Mouse (Mus musculus): ENCODE results near the gene Shh. TPM values are rescaled to one million over a fixed set of nuclear protein-coding genes. Genes with fewer than 3 reads are reported as not detected.

Shh gene
- total and polyA plus RNA-seq, 3 experiments = not detected

DNA sequence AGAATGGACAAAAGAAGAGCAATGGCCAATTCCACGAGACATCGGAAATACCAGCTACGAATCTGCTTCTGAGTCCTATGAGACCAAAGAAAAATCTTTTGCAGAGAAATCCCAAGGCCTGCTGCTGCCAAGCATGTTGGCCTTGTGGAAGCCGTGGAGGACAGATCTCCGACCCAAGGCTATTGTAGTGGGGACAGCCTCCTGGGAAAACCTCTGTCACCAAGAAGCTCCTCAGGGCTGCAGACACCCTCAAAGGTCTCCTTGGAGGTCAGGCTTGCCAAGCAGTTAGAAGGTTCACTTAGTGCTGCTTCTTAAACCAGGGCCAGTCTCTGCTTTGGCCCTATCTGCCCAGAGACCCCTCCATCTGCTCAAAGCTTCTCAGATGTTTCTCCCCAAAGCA lies 11.3 kb downstream of the Shh start:
- TF ChIP-seq POLR2AphosphoS5 (IDR thresholded peaks at IDR 0.05; ENCODE audit: insufficient replicate concordance, low read depth, low read length) (no peak), TAL1 (conservative IDR thresholded peaks at IDR 0.05; ENCODE audit: low read depth, low read length) (no peak), GATA2 (IDR thresholded peaks at IDR 0.05; ENCODE audit: borderline replicate concordance, low read depth, low read length) (no peak), CTCF (IDR thresholded peaks at IDR 0.05; ENCODE audit: low read depth, low read length) (no peak), GATA1 (IDR thresholded peaks at IDR 0.05; ENCODE audit: borderline replicate concordance, low read length) (no peak)
- H3K27me3 ChIP-seq (ENCODE audit: insufficient read depth, low read length) = peaks cover 15% of the 10 kb centered on the region; the same call in 1 of the 2 replicates

GRCm38 (mm10) chr5:28454546-28454945 lies 12.5 kb downstream of the Shh start:
- no peak for TF ChIP-seq POLR2AphosphoS5 (IDR thresholded peaks at IDR 0.05; ENCODE audit: insufficient replicate concordance, low read depth, low read length)
- no peak for TF ChIP-seq CTCF (IDR thresholded peaks at IDR 0.05; ENCODE audit: low read depth, low read length)
- no peak for TF ChIP-seq GATA2 (IDR thresholded peaks at IDR 0.05; ENCODE audit: borderline replicate concordance, low read depth, low read length)
- no peak for TF ChIP-seq GATA1 (IDR thresholded peaks at IDR 0.05; ENCODE audit: borderline replicate concordance, low read length)
- no peak for TF ChIP-seq TAL1 (conservative IDR thresholded peaks at IDR 0.05; ENCODE audit: low read depth, low read length)
- DNase-seq (ENCODE audit: low spot score) = no peak
- no peak overlapping the region for H3K4me3 ChIP-seq (ENCODE audit: low read depth, low read length)
- peaks cover 12% of the 10 kb centered on the region; the same call in 1 of the 2 replicates for H3K27me3 ChIP-seq (ENCODE audit: insufficient read depth, low read length)
- no peaks in the 10 kb centered on the region for H3K36me3 ChIP-seq (replicated peaks)
- H3K4me1 ChIP-seq (ENCODE audit: insufficient read depth, low read depth, low read length) = no peaks in the 10 kb centered on the region
- ATAC-seq (ENCODE audit: extremely low read depth, insufficient number of reproducible peaks, low FRiP score, poor library complexity, severe bottlenecking) = no peak
- H3K9me3 ChIP-seq (replicated peaks) = peaks cover 7% of the 10 kb centered on the region

More for the DNA sequence above, 11.3 kb downstream of the Shh start:
- DNase-seq (ENCODE audit: low spot score) = no peak
- Histone ChIP-seq H3K36me3 (replicated peaks) (no peaks in the 10 kb centered on the region), H3K4me1 (ENCODE audit: insufficient read depth, low read depth, low read length) (no peaks in the 10 kb centered on the region), H3K4me3 (ENCODE audit: low read depth, low read length) (no peak overlapping the region), H3K9me3 (replicated peaks) (peaks cover 7% of the 10 kb centered on the region)
- no peak for ATAC-seq (ENCODE audit: extremely low read depth, insufficient number of reproducible peaks, low FRiP score, poor library complexity, severe bottlenecking)

- ATAC-seq (ENCODE audit: extremely low read depth, insufficient number of reproducible peaks, low FRiP score, poor library complexity, severe bottlenecking) (no peak), DNase-seq (ENCODE audit: low spot score) (no peak)
- H3K9me3 ChIP-seq (replicated peaks) = peaks cover 7% of the 10 kb centered on the region
- H3K4me1 ChIP-seq (ENCODE audit: insufficient read depth, low read depth, low read length) = no peaks in the 10 kb centered on the region
- H3K36me3 ChIP-seq (replicated peaks) = no peaks in the 10 kb centered on the region
- TF ChIP-seq POLR2AphosphoS5 (IDR thresholded peaks at IDR 0.05; ENCODE audit: insufficient replicate concordance, low read depth, low read length) (no peak), CTCF (IDR thresholded peaks at IDR 0.05; ENCODE audit: low read depth, low read length) (no peak), GATA2 (IDR thresholded peaks at IDR 0.05; ENCODE audit: borderline replicate concordance, low read depth, low read length) (no peak), TAL1 (conservative IDR thresholded peaks at IDR 0.05; ENCODE audit: low read depth, low read length) (no peak), GATA1 (IDR thresholded peaks at IDR 0.05; ENCODE audit: borderline replicate concordance, low read length) (no peak)
- H3K27me3 ChIP-seq (ENCODE audit: insufficient read depth, low read length) = peaks cover 8% of the 10 kb centered on the region; the same call in 1 of the 2 replicates
- H3K4me3 ChIP-seq (ENCODE audit: low read depth, low read length) = no peak overlapping the region
Measured at GRCm38 (mm10) chr5:28453523-28453922, 13.5 kb downstream of the Shh start.

DNA sequence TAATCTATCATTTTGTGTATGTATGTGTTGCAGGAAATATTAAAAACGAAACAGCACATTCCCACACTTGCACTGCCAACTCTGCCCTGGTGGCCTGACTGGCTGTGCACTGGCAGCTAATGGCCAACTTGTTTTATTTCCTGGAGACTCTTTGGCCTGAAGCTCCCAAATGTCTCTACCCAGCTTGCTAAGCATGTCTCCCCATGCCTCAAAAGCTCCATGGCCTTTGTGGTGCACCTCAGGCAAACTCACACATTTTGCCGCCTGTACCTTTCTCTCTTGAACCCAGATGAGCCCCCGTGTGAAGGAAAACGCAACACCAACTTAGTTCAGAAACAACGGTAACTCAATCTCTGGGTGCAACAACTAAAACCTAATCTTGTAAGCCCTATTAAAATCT lies 14.0 kb downstream of the Shh start:
- no peaks in the 10 kb centered on the region for H3K36me3 ChIP-seq (replicated peaks)
- no peak for ATAC-seq (ENCODE audit: extremely low read depth, insufficient number of reproducible peaks, low FRiP score, poor library complexity, severe bottlenecking)
- H3K4me3 ChIP-seq (ENCODE audit: low read depth, low read length) = no peak overlapping the region
- peaks cover 4% of the 10 kb centered on the region for H3K9me3 ChIP-seq (replicated peaks)
- no peaks in the 10 kb centered on the region for H3K4me1 ChIP-seq (ENCODE audit: insufficient read depth, low read depth, low read length)
- no peak for DNase-seq (ENCODE audit: low spot score)
- H3K27me3 ChIP-seq (ENCODE audit: insufficient read depth, low read length) = peaks cover 4% of the 10 kb centered on the region; the same call in 1 of the 2 replicates
- TF ChIP-seq CTCF (IDR thresholded peaks at IDR 0.05; ENCODE audit: low read depth, low read length) = no peak
- TF ChIP-seq POLR2AphosphoS5 (IDR thresholded peaks at IDR 0.05; ENCODE audit: insufficient replicate concordance, low read depth, low read length) = no peak
- no peak for TF ChIP-seq GATA2 (IDR thresholded peaks at IDR 0.05; ENCODE audit: borderline replicate concordance, low read depth, low read length)
- TF ChIP-seq TAL1 (conservative IDR thresholded peaks at IDR 0.05; ENCODE audit: low read depth, low read length) = no peak
- TF ChIP-seq GATA1 (IDR thresholded peaks at IDR 0.05; ENCODE audit: borderline replicate concordance, low read length) = no peak

GRCm38 (mm10) chr5:28451053-28451638 lies 15.9 kb downstream of the Shh start:
- no peak for ATAC-seq (ENCODE audit: extremely low read depth, insufficient number of reproducible peaks, low FRiP score, poor library complexity, severe bottlenecking)
- no peak for TF ChIP-seq GATA1 (IDR thresholded peaks at IDR 0.05; ENCODE audit: borderline replicate concordance, low read length)
- TF ChIP-seq POLR2AphosphoS5 (IDR thresholded peaks at IDR 0.05; ENCODE audit: insufficient replicate concordance, low read depth, low read length) = no peak
- TF ChIP-seq GATA2 (IDR thresholded peaks at IDR 0.05; ENCODE audit: borderline replicate concordance, low read depth, low read length) = no peak
- no peak for TF ChIP-seq TAL1 (conservative IDR thresholded peaks at IDR 0.05; ENCODE audit: low read depth, low read length)
- TF ChIP-seq CTCF (IDR thresholded peaks at IDR 0.05; ENCODE audit: low read depth, low read length) = peak; percentile 81

GRCm38 (mm10) chr5:28450126-28450890 lies 16.7 kb downstream of the Shh start:
- Histone ChIP-seq H3K36me3 (replicated peaks) (no peaks in the 10 kb centered on the region), H3K9me3 (replicated peaks) (no peaks in the 10 kb centered on the region), H3K27me3 (ENCODE audit: insufficient read depth, low read length) (peaks cover 2% of the 10 kb centered on the region; the same call in 1 of the 2 replicates), H3K4me1 (ENCODE audit: insufficient read depth, low read depth, low read length) (no peaks in the 10 kb centered on the region), H3K4me3 (ENCODE audit: low read depth, low read length) (no peak overlapping the region)
- ATAC-seq (ENCODE audit: extremely low read depth, insufficient number of reproducible peaks, low FRiP score, poor library complexity, severe bottlenecking) (no peak), DNase-seq (ENCODE audit: low spot score) (no peak)
- no peak for TF ChIP-seq TAL1 (conservative IDR thresholded peaks at IDR 0.05; ENCODE audit: low read depth, low read length)
- no peak for TF ChIP-seq POLR2AphosphoS5 (IDR thresholded peaks at IDR 0.05; ENCODE audit: insufficient replicate concordance, low read depth, low read length)
- TF ChIP-seq GATA2 (IDR thresholded peaks at IDR 0.05; ENCODE audit: borderline replicate concordance, low read depth, low read length) = no peak
- TF ChIP-seq CTCF (IDR thresholded peaks at IDR 0.05; ENCODE audit: low read depth, low read length) = no peak
- TF ChIP-seq GATA1 (IDR thresholded peaks at IDR 0.05; ENCODE audit: borderline replicate concordance, low read length) = no peak

More at GRCm38 (mm10) chr5:28451053-28451638, 15.9 kb downstream of the Shh start:
- Histone ChIP-seq H3K36me3 (replicated peaks) (no peaks in the 10 kb centered on the region), H3K9me3 (replicated peaks) (no peaks in the 10 kb centered on the region), H3K27me3 (ENCODE audit: insufficient read depth, low read length) (peaks cover 2% of the 10 kb centered on the region; the same call in 1 of the 2 replicates), H3K4me1 (ENCODE audit: insufficient read depth, low read depth, low read length) (no peaks in the 10 kb centered on the region), H3K4me3 (ENCODE audit: low read depth, low read length) (no peak overlapping the region)
- DNase-seq (ENCODE audit: low spot score) = peak; percentile 36

Data from G1E (cell line).